8 mouse cellular contexts compared by ENCODE assay signal in genomic region chr14:55540067-55540786, GRCm38 (mm10). TPM values are rescaled to one million over a fixed set of nuclear protein-coding genes. Genes with fewer than 3 reads are reported as not detected.
DNase-seq lines count a peak whose midpoint lies in the region; ATAC-seq and TF ChIP-seq lines count a peak whose summit lies in the region.

Gene Pck2, plus strand, starts transcription at chr14:55540266.

- peaks cover 20% of the 10 kb centered on the region for H3K36me3 ChIP-seq in C2C12 (ENCODE audit: control insufficient read depth, insufficient read depth)
- H3K36me3 ChIP-seq in kidney, embryonic 14.5 days (ENCODE audit: control insufficient read depth, insufficient read depth, low read length): peaks cover 27% of the 10 kb centered on the region
- H3K36me3 ChIP-seq in liver, adult 2 months (ENCODE audit: control insufficient read depth, insufficient read depth, low read length): no peaks in the 10 kb centered on the region
- H3K36me3 ChIP-seq in splenic B cell, adult 2 months (ENCODE audit: control insufficient read depth, insufficient read depth, low read length, poor library complexity, severe bottlenecking): peaks cover under 1% of the 10 kb centered on the region; the same call in 1 of the 2 replicates

- H3K79me3 ChIP-seq in C2C12 (ENCODE audit: low read depth): no peaks in the 10 kb centered on the region

- peak within 1 kb of the TSS; percentile 91 for H3K27ac ChIP-seq in bone marrow, adult 2 months (ENCODE audit: control insufficient read depth, insufficient read depth, low read depth, low read length, poor library complexity)
- peak within 1 kb of the TSS; percentile 95 for H3K27ac ChIP-seq in embryonic fibroblast, embryonic 13.5 days (ENCODE audit: insufficient read depth, low read length)
- peak within 1 kb of the TSS; percentile 86 for H3K27ac ChIP-seq in kidney, embryonic 14.5 days (ENCODE audit: low read depth, low read length)
- H3K27ac ChIP-seq in liver, adult 2 months (replicated peaks; ENCODE audit: insufficient read depth, low read depth, low read length): no peak within 1 kb of the TSS

- peak; percentile 93 to 94 for DNase-seq in heart, adult 9 months (ENCODE audit: low spot score in 2 of 2)
- DNase-seq in liver, adult 2 months (ENCODE audit: extremely low read depth, low read depth, low spot score): peak; percentile 74
- peak; percentile 87 for DNase-seq in splenic B cell, adult 2 months (ENCODE audit: low read depth, low spot score)

- peak within 1 kb of the TSS; percentile 67 for H3K4me2 ChIP-seq in kidney, embryonic 14.5 days (replicated peaks; ENCODE audit: low read depth, low read length)

- no peaks in the 10 kb centered on the region for H3K27me3 ChIP-seq in C2C12 (ENCODE audit: control insufficient read depth, insufficient read depth, insufficient read length)
- no peaks in the 10 kb centered on the region for H3K27me3 ChIP-seq in kidney, embryonic 14.5 days (ENCODE audit: control insufficient read depth, insufficient read depth, low read length)
- H3K27me3 ChIP-seq in liver, adult 2 months (ENCODE audit: control insufficient read depth, insufficient read depth, low read length): no peaks in the 10 kb centered on the region
- no peaks in the 10 kb centered on the region for H3K27me3 ChIP-seq in splenic B cell, adult 2 months (ENCODE audit: control insufficient read depth, insufficient read depth, low read length, poor library complexity, severe bottlenecking)

- WGBS in bone marrow, adult 2 months: under 1% methylated on average over 32 of the region's 32 CpGs
- WGBS in kidney, embryonic 14.5 days: under 1% methylated on average over 32 of the region's 32 CpGs
- 1% methylated on average over 32 of the region's 32 CpGs for WGBS in liver, adult 2 months

- peak within 1 kb of the TSS; percentile 70 for H3K9ac ChIP-seq in kidney, embryonic 14.5 days (ENCODE audit: low read depth, low read length)
- peak within 1 kb of the TSS; percentile 61 for H3K9ac ChIP-seq in liver, adult 2 months (ENCODE audit: low read depth, low read length)

- H3K4me1 ChIP-seq in bone marrow, adult 2 months (ENCODE audit: control insufficient read depth, insufficient read depth, low read length): no peaks in the 10 kb centered on the region
- 0 out of 2 replicates have a peak, but pooled peaks cover 2% of the 10 kb centered on the region for H3K4me1 ChIP-seq in embryonic fibroblast, embryonic 13.5 days (ENCODE audit: control insufficient read depth, insufficient read depth, low read length)
- H3K4me1 ChIP-seq in kidney, embryonic 14.5 days (ENCODE audit: control insufficient read depth, insufficient read depth, low read length): peaks cover 11% of the 10 kb centered on the region
- H3K4me1 ChIP-seq in liver, adult 2 months (ENCODE audit: control insufficient read depth, insufficient read depth, low read length): no peaks in the 10 kb centered on the region

- ATAC-seq in kidney, embryonic 14.5 days (ENCODE audit: low FRiP score, low TSS enrichment): peak; percentile 96
- ATAC-seq in monocyte, adult 5-6 weeks (replicated peaks; ENCODE audit: insufficient number of reproducible peaks, low FRiP score, low TSS enrichment, poor library complexity, severe bottlenecking): peak; percentile 95

- H3ac ChIP-seq in C2C12 (ENCODE audit: control insufficient read depth, insufficient read length, low read depth): peak within 1 kb of the TSS; percentile 81

- TF ChIP-seq POLR2A in bone marrow, adult 2 months (IDR thresholded peaks at IDR 0.05; ENCODE audit: borderline replicate concordance, control insufficient read depth, low read depth, low read length): peak; percentile 83
- peak; percentile 92 for TF ChIP-seq POLR2A in embryonic fibroblast, embryonic 13.5 days (IDR thresholded peaks at IDR 0.05; ENCODE audit: low read depth, low read length)
- TF ChIP-seq POLR2A in liver, adult 2 months (IDR thresholded peaks at IDR 0.05; ENCODE audit: extremely low read depth, insufficient read depth, low read length): 0 out of 2 replicates have a peak, but pooled peaks have one; percentile 21

- H3K9me3 ChIP-seq in kidney, embryonic 14.5 days (ENCODE audit: control insufficient read depth, low read length): no peaks in the 10 kb centered on the region

- H3K4me3 ChIP-seq in C2C12 (ENCODE audit: insufficient read depth, poor library complexity, severe bottlenecking): peak within 1 kb of the TSS; percentile 50
- peak within 1 kb of the TSS; percentile 90 for H3K4me3 ChIP-seq in bone marrow, adult 2 months (replicated peaks; ENCODE audit: control insufficient read depth, low read depth, low read length)
- H3K4me3 ChIP-seq in embryonic fibroblast, embryonic 13.5 days (ENCODE audit: insufficient read depth, low read length): peak within 1 kb of the TSS; percentile 83
- H3K4me3 ChIP-seq in kidney, embryonic 14.5 days (ENCODE audit: low read length): peak within 1 kb of the TSS; percentile 68
- peak within 1 kb of the TSS; percentile 74 for H3K4me3 ChIP-seq in liver, adult 2 months (ENCODE audit: insufficient read depth, low read depth, low read length)

- no peak for TF ChIP-seq CTCF in C2C12 (IDR thresholded peaks at IDR 0.05; ENCODE audit: control insufficient read depth, insufficient read depth, insufficient read length)
- TF ChIP-seq CTCF in bone marrow, adult 2 months (IDR thresholded peaks at IDR 0.05; ENCODE audit: control insufficient read depth, insufficient read depth, low read length): no peak
- no peak for TF ChIP-seq CTCF in embryonic fibroblast, embryonic 13.5 days (IDR thresholded peaks at IDR 0.05; ENCODE audit: borderline replicate concordance, insufficient read depth, low read length)
- TF ChIP-seq CTCF in liver, adult 2 months (IDR thresholded peaks at IDR 0.05; ENCODE audit: low read depth, low read length): no peak

- peaks cover 20% of the 10 kb centered on the region for H3K79me2 ChIP-seq in C2C12 (ENCODE audit: control insufficient read depth, insufficient read depth)
- H3K79me2 ChIP-seq in liver, adult 2 months (ENCODE audit: control insufficient read depth, insufficient read depth, low read length): no peaks in the 10 kb centered on the region

TF ChIP-seq in C2C12, 6 proteins besides CTCF, POLR2A, EP300 and RAD21:
- TF ChIP-seq CEBPB (IDR thresholded peaks at IDR 0.05; ENCODE audit: low read depth): no peak
- TF ChIP-seq FOSL1 (IDR thresholded peaks at IDR 0.05; ENCODE audit: insufficient read depth, low read length, poor library complexity, severe bottlenecking): no peak
- peak; percentile 66 for TF ChIP-seq MAX (IDR thresholded peaks at IDR 0.05)

RNA-seq across cellular contexts. Expression of gene Pck2, which starts in this region (rescaled TPM):
- 87.9 TPM for polyA plus RNA-seq in C2C12 (2012; fragmentation: generic; extraction: Trizol)
- 42.6 and 60.8 TPM in 2 replicates for polyA plus RNA-seq in bone marrow, adult 2 months (2011; ENCODE audit: insufficient read depth, insufficient read length, low replicate concordance, missing spikeins)
- 120 and 151 TPM in 2 replicates for polyA plus RNA-seq in embryonic fibroblast, embryonic 13.5 days (2011; ENCODE audit: insufficient read length, low read depth, missing spikeins)
- 25.0 and 37.1 TPM in 2 replicates for polyA plus RNA-seq in kidney, embryonic 14.5 days (2014; fragmentation: Nextera tagmentation; extraction: Ambion mirVana)
- total RNA-seq in liver, adult 2 months (2014; rRNA removed): 1.2 and 3.2 TPM in 2 replicates
- polyA plus RNA-seq in liver, adult 2 months (2012; rRNA removed): 2.4 and 7.3 TPM in 2 replicates
- total RNA-seq in monocyte, adult 5-6 weeks (2017): 17.3 to 21.1 TPM (median 18.2 TPM) in 3 replicates

Comparison
In these comparisons a context has a peak if more than half of its experiments do, and no peak if none do; other contexts are left out.
1. POLR2A ChIP-seq: peak in every context shown above with its lines; median percentile 92 in embryonic fibroblast, embryonic 13.5 days; 83 in bone marrow, adult 2 months; 21 in liver, adult 2 months.